Mouse (Mus musculus) thymus, adult 2 months (tissue): ENCODE data around the gene Rnf113a1.
"Not testable (repeated sequence)": the region's sequence is repeated elsewhere in the genome, so short reads cannot be mapped to it uniquely, and the experiment has no call there.

Experiments
- CTCF ChIP-seq: fragments of 200-500 bp; IDR thresholded peaks from 2 replicates; pipeline ENCODE4 v1.5.1; 2012; ENCODE audit warnings: mild to moderate bottlenecking, control low read depth, low read length, moderate library complexity, borderline replicate concordance; ENCODE audit not compliant: control insufficient read depth, poor library complexity, insufficient read depth; ENCODE audit errors: extremely low read depth
- POLR2A ChIP-seq: fragments of 200-500 bp; IDR thresholded peaks from 2 replicates; pipeline ENCODE4 v1.6.1; 2012; ENCODE audit warnings: mild to moderate bottlenecking, low read length, control low read depth, moderate library complexity; ENCODE audit not compliant: control insufficient read depth, poor library complexity, insufficient read depth; ENCODE audit errors: extremely low read depth

- not testable (repeated sequence) for TF ChIP-seq CTCF, POLR2A
Observed at GRCm38 (mm10) chrX:37144498-37144897, 46.5 kb upstream of the Rnf113a1 start.
